Mouse (Mus musculus) frontal cortex, postnatal 10 days (tissue): ENCODE results near the gene Ccdc170.
"Not testable (repeated sequence)": the region's sequence is repeated elsewhere in the genome, so short reads cannot be mapped to it uniquely, and the experiment has no call there.

Experiments
- DNase-seq, 2 experiments: peaks; one replicate each; pipeline ENCODE4 v3.0.0; 2022; ENCODE audit warnings: low spot score in 2 of 2, mixed read lengths in 1 of 2

Ccdc170 gene

DNA sequence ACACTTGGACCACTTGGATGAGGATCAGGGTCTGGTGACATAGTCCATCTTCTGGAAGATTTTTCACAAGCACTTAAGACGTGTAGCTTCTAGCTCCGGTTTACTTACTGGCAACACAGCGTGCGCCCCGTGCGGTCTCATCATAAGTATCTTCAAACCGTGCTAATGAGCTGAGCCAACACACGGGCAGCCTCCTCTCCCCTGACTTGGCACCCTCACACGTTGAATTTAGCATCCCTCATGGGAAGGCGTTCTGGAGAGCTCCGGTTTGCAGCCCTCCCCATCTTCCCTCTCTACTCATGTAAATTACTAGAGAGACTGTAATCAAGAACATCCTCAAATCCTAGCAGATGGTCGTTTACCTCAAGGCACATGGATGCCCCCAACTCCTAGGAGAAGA, 116.6 kb downstream of the Ccdc170 start:
- DNase-seq = peak in 1 of 2 experiments; percentile 9

DNA sequence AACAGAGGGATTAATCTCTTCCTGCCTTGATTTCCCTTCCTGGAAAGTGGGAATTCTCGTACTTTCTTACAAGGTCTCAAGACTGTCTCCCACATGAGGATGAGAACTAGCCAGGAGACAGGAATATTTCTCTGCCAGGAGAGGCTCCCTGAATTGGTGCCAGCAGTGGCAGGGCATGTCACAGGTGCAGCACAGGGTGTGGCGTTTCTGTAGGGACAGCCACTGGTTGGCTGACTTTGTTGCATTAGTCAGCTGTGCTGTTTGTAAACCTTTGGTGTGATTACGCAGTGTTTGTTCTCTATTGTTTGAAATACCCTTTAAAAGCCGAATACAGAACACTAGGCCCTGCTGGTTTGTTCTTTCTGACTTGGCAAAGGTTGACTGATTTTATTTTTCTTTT, 117.3 kb downstream of the Ccdc170 start:
- DNase-seq = no peak

DNA sequence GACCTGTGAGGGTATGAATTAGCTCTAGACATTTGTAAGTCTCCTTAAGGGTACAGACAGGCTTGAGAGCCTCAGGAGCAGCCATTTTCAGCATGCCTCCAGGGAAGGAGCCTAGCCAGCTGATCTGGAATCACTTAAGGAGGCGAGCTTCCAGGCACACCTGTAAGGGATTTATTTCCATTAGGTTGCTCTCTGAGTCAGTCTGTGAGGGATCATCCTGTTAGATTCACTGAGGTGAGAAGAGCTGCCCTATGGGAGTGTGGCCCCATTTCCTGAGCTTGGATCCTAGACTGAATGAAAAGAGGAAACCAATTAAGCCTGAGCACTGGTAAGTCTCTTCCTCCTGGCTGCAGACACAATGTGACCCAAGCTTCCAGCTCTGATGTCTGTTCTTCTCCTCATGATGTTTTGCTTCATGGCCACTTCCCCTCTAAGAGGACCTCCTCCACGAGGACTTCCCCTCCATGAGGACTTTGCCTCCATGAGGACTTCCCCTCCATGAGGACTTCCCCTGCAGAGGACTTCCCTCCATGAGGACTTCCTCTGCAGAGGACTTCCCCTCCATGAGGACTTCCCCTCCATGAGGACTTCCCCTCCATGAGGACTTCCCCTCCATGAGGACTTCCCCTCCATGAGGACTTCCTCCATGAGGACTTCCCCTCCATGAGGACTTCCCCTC, 118.6 kb downstream of the Ccdc170 start:
- DNase-seq = no peak

DNA sequence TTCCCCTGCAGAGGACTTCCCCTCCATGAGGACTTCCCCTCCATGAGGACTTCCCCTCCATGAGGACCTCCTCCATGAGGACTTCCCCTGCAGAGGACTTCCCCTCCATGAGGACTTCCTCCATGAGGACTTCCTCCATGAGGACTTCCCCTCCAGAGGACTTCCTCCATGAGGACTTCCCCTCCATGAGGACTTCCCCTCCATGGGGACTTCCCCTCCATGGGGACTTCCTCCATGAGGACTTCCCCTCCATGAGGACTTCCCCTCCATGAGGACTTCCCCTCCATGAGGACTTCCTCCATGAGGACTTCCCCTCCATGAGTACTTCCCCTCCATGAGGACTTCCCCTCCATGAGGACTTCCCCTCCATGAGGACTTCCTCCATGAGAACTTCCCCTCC, 119.3 kb downstream of the Ccdc170 start:
- DNase-seq = not testable (repeated sequence)

DNA sequence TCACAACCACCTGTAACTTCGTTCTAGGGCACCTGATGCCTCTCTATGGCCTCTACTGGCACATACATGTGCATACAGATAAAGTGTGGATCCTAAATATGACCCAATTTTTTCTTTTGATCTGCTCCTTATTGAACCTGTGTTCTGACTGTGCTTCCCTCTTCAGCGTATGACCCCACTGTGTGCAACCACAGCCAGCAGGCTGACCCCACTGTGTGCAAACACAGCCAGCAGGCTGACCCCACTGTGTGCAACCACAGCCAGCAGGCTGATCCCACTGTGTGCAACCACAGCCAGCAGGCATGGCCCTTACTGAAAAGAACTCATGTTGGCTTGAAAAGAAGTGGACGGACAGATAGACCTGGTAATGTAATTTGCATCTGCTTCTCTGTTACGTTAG, 120.2 kb downstream of the Ccdc170 start:
- DNase-seq = no peak

DNA sequence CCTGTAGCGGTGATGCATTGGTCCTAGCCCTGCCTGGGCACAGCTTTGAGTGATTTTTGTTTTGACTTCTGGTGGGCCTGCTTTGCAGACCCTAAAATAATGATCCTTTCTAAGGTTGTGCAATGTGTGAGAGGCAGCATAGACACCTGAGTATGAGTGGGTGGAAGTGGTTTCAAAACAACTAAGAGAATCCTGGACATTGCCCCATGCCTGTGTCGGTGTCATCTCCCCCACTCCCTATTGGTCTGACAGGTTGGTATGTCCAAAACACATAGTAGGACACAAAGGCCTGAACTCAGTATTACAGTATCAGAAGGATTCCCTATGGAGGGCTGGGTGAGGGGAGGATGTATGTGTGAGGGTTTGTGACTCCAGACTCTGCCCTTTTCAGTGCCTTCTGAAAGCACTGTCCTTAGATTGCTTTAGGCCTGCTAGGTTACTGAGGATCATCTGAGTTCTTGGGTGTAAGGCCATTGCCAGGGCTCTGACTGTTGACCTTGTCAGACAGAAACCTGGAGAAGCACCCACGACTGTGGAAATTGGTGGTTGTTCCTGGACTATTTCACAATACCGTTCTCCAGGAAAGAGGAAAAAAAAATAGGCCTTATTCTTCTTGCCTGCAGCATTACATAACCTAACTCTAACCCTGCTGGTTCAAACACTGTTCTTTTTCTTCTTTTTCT, 122.4 kb downstream of the Ccdc170 start:
- DNase-seq = no peak

DNA sequence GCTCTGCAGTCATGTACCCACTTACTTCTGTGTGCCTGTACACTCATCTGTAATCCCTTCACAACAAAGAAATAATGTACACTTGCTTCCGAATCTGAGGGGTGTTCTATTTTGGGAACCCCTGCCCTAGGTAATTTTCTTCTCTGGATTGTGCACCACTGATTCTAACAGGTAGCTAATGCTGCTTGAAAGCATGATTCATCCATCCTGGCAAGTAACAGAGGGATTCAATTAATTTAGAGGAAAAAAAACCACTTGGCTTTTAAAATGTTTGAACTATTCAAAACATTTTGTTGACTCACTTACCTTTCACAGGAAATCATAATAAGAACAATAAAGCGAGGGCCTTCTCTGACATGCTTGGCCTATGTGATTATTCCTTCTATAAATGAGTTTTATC, 127.9 kb downstream of the Ccdc170 start:
- no peak for DNase-seq

DNA sequence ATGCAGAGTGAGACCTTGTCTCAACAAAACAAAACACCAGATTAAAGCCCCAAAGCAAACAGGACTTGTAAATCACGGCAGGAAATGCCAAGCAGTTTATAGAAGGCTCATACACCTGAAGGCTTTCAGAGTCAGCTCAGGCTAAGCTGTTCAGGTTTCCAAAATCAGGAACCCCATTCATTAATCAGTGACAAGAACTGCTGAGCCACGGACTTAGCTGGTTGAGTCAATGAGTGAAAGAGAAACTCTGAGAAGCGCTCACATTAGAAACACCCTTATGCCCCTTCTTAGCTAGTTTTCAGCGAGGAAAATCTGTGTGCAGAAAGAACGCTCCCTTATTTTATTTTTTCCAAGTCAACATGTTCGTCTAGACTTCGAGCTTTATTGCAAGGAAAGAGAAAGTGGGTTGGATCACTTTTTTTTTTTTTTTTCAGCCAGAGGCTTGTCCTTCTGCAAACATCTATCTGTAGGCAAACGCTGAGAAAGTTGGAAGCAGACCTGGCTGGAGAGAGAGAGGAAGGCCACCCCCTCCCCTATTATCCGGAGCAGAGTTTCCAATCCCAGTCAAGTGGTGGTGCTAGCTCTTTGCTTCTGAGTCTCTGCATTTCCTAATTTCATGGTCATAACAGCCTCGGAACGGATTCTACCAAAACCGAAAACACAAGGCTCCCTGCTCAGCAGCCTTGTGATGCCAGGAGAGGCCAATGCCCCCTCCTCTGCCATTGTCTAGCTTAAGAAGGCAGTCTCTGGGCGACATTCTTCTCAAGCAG, 129.3 kb downstream of the Ccdc170 start, which contains the start of gene Esr1:
Gene Esr1 (plus strand): TSS at position 208 of the 770 bp plus-strand sequence.
- DNase-seq = no peak
